Mouse (Mus musculus) natural killer cell, adult 2 months (primary cell): ENCODE results near the gene Whrn.
A peak's percentile ranks its signal among the peaks of the same experiment; 100 is the strongest.

Source experiments
- DNase-seq, 2 experiments: peaks; one replicate each; pipeline ENCODE4 v3.0.0; 2022; ENCODE audit warnings: low spot score in 2 of 2

Gene Whrn

GRCm38 (mm10) chr4:63409317-63409907 is 86.4 kb downstream of the Whrn start:
- DNase-seq, result peak; percentile 57 to 76

GRCm38 (mm10) chr4:63408649-63409048 is 87.1 kb downstream of the Whrn start:
- DNase-seq, result peak; percentile 72 to 75

DNA sequence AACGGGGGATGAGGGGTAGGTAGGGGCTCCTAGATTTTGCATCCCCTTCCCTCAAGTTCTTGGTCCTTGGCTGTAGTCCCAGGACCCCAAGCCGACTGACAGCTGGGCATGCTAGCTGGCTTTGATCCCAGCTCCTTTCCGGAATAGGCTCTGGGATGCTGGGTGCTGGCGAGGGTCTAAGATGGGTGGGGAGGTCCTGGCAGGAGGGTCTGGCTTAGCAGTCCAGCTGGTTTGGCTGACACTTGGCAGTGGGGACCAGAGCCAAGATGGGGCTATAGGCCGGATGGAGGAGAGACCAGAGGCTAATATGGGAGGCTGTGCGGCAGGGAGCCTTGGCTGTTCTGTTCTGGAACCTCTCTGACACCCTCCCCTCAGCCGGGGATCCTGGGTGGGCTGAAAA is 87.5 kb downstream of the Whrn start:
- no peak for DNase-seq

- DNase-seq, result no peak
Observed at GRCm38 (mm10) chr4:63405683-63406082, 90.1 kb downstream of the Whrn start.

DNA sequence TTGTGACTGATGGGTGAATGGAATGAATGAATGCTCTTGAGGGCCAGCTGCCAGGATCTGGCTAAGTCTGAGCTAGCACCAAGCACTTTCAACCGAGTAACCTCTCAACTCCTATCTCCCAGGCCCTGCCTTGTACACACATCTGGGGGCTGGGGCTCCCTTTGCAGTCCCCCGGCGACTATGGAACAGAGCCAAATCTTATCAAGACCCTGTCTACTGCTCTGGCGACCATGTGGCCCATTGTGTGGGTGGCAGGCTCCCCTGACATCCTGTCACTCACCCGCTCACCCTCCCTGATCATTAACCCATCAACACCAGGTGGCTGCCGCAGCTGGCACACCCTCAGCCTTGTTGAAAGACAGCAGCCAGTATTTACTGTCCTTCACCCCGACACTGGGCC is 90.7 kb downstream of the Whrn start:
- DNase-seq, result peak; percentile 71 to 76

GRCm38 (mm10) chr4:63404205-63404604 is 91.6 kb downstream of the Whrn start:
- DNase-seq, result peak; percentile 79 to 85

DNA sequence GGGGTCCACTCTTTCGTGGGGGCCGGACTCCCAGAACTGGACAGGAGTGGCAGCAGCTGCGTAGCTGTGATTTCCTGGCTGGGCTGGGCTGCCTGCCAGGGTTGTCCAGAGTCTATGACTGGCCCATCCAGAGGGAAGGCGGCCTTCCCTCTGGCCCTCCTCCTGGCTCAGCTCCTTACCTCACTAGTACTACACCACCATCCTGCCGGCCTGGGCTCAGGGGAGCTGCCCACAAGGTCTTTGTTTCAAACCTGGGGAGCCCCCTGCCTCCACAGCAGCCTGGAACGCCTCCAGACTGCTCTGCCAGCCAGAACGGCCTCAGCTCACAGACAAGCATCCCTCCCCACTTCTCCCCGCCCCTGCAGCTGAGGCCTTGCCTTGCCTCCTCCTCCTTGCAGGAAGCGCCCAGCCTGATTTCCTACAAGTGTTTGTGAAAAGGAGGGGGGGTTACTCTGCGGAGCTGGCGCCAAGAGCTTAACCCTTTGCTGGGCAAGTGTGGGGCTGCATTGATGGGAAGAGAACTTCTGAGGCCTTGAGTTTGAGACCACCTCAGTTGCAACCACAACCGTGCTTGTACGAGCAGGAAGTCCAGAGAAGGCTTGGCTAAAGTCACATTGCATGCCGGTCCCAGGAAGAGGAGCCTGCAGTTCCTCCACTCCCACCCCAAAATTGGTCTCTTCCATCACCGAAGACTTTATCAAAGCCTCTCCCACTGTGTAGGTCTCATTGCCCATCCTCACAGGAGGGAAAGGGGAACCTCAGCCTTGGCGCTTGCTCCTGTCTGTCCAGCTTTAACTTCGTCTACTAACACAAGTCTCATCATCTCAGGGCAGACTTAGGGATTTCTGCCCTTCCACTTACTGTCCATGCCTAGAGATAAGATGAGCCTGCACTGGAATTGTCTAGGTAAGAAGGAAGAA is 92.5 kb downstream of the Whrn start, which contains the start of gene Akna:
Gene Akna (minus strand): TSS at position 315 of the 920 bp plus-strand sequence.
- DNase-seq, result peak; percentile 65 to 70

GRCm38 (mm10) chr4:63402558-63402957 is 93.2 kb downstream of the Whrn start:
- peak in 1 of 2 experiments; percentile 56 for DNase-seq

GRCm38 (mm10) chr4:63402056-63402455 is 93.7 kb downstream of the Whrn start:
- DNase-seq, result no peak

GRCm38 (mm10) chr4:63401620-63402019 is 94.2 kb downstream of the Whrn start:
- DNase-seq, result no peak

- peak; percentile 80 to 89 for DNase-seq
Observed at GRCm38 (mm10) chr4:63400541-63401306, 95.1 kb downstream of the Whrn start.

DNA sequence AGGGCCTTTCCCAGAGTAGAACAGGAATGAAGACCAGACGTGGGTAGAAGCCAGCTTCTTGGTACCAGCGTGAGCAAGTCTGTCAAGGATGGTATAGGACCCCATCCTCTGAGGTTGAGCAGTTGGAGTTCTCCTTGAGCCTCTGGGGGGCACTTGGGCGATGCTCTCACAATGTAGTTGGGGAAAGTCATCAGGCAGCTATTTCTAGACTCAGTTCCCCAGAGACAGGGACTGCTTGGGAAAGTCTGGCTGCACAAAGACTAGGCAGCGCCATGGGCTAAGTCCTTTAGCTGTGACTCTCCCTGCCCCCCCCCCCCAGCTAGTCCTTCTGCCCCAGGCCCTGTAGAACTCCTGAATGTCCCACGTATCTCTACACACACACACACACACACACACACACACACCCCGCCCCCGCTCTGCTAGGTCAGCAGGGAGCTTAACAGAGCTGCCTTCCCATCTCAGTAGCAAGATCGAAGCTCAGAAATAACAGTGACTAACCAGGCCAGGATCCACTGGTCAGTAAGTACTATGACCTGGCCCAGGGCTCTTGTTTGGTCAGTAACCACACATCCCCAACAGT is 96.0 kb downstream of the Whrn start:
- no peak for DNase-seq

GRCm38 (mm10) chr4:63398854-63399609 is 96.8 kb downstream of the Whrn start:
- peak; percentile 86 to 91 for DNase-seq

DNA sequence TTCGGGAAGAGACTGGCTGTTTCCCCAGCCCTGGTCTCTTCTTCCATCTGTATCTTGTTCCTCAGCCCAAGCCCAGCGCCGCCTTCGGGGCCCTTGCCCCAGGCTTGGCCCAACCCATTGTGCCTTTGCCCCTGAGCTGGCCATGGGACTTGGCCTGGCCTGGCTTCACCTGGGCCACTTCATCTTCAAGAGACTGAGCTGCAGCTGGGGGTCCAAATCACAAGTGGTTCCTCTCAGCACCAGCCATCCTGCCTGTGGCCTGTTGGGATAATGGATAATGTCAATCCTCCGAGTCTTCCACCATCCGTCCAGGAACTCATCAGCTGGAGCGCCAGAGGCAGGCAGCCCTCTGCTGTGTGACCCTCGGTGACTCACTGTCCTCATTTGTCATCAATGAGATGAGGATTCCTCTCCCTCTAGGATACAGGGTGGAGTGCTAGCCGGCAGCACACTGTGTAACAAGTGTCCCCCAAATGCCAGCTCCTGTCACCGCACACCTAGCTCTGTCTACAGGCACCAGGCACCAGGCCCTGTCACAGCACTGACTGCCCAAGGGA is 97.7 kb downstream of the Whrn start:
- DNase-seq, result no peak

- DNase-seq, result peak in 1 of 2 experiments; percentile 36
Observed at GRCm38 (mm10) chr4:63391322-63391721, 104.5 kb downstream of the Whrn start.

DNA sequence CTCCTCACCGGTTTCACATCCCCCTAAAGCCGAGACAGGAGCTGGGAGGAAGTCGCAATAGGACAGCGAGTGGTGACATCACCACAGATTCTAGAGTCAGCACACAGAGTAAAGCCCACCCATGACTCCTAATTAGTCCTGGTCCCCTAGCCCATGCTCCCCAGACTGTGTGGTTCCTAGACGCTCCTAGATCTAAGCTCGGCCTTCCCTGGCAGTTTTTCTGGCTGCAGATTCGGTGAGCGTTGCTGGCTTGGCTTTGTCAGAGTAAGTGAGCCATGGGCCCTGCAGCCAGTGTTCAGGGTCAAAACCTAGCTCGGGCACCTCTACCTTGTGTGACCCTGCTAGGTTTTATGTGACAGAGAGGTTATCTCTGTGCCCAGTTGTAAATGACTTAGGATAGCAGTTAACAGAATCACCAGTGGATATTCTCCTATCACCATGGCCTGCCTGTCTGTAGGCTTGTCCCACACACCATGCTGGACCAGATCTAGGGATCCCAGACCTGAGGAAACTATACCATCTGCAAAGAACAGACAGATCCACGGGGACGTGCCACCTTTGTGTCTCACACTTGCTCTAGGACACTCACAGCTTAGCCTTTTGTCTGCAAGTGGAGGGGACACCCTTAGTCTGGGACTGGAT is 105.8 kb downstream of the Whrn start:
- no peak for DNase-seq

DNA sequence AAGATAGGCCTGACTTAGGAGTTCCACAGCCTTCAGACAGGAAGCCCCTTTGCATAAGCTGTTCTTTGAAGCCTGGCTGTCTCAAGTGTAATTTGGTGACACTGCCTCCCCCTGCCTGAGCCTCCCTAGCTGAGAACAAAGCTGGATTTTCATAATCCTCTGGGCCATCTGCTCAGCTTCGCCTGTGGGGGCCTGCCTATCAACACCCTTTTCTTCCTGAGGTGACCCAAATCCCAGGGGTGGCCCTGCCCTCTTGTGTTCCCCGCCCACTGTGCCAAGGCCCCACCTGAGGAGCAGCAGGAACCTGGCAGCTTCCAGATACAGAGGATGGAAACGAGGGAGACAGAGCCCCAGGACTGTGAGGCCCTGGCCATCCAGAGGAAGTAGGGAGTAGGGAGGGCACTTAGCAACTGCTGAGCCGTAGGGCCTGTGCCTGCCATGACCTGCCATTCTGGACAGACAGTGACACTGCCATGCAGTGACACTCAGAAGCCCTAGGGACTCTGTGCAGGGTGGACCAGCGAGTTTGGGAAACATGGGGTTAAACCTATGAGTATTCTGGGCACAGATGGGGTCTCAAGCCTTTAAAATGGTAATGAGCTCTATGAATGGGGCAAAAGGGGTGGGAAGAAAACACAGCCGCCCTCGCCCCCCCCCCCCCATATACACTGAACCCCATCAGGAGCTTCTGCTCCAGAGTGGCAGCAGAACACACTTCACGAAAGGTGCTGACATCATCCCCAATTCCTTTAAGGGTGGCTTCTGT is 106.5 kb downstream of the Whrn start:
- DNase-seq, result peak in 1 of 2 experiments; percentile 54

- DNase-seq, result peak in 1 of 2 experiments; percentile 23
Observed at GRCm38 (mm10) chr4:63388029-63388428, 107.8 kb downstream of the Whrn start.

DNA sequence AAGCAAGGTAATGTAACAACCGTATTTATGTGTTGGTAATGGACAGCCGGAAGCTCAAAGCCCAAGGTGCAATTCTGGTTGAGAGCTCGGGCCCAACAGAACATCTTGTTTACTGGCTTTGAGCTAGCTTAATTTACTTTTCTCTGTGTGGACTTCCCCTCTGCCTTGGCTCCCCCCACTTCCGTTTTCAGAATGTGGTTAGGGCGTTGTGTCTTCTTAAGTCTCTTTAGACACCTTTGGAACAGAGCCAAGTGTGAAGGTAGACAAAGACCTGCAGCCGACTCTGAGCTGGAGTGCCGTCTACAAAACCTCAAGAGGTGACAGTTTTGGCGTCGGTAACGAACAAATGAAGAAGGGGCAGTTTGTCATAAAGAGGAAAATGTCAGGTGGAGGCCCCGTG is 110.0 kb downstream of the Whrn start:
- peak; percentile 91 to 94 for DNase-seq
